Mouse (Mus musculus): ENCODE measurements around the gene Nfam1. TPM values are rescaled to one million over a fixed set of nuclear protein-coding genes. Genes with fewer than 3 reads are reported as not detected.
"Not testable (repeated sequence)": the region's sequence is repeated elsewhere in the genome, so short reads cannot be mapped to it uniquely, and the experiment has no call there.

Gene Nfam1
- 3.4 TPM in 2 replicates for polyA plus RNA-seq (2015; fragmentation: Nextera tagmentation; extraction: Ambion mirVana)

- WGBS: 50% methylated on average over 17 of the region's 17 CpGs
- Histone ChIP-seq H3K27me3 (peaks cover 40% of the 10 kb centered on the region), H3K36me3 (no peaks in the 10 kb centered on the region), H3K9me3 (no peaks in the 10 kb centered on the region), H3K4me2 (replicated peaks) (0 out of 2 replicates have a peak within 1 kb of the TSS, but pooled peaks have one; percentile 23), H3K27ac (no peak within 1 kb of the TSS), H3K4me1 (peaks cover 58% of the 10 kb centered on the region), H3K9ac (no peak within 1 kb of the TSS), H3K4me3 (no peak within 1 kb of the TSS)
- no peak for ATAC-seq (ENCODE audit: low FRiP score, low read depth)
Observed at GRCm38 (mm10) chr15:83032981-83033541, at the start of gene Nfam1. Nfam1 (minus strand) TSS chr15:83033306.

DNA sequence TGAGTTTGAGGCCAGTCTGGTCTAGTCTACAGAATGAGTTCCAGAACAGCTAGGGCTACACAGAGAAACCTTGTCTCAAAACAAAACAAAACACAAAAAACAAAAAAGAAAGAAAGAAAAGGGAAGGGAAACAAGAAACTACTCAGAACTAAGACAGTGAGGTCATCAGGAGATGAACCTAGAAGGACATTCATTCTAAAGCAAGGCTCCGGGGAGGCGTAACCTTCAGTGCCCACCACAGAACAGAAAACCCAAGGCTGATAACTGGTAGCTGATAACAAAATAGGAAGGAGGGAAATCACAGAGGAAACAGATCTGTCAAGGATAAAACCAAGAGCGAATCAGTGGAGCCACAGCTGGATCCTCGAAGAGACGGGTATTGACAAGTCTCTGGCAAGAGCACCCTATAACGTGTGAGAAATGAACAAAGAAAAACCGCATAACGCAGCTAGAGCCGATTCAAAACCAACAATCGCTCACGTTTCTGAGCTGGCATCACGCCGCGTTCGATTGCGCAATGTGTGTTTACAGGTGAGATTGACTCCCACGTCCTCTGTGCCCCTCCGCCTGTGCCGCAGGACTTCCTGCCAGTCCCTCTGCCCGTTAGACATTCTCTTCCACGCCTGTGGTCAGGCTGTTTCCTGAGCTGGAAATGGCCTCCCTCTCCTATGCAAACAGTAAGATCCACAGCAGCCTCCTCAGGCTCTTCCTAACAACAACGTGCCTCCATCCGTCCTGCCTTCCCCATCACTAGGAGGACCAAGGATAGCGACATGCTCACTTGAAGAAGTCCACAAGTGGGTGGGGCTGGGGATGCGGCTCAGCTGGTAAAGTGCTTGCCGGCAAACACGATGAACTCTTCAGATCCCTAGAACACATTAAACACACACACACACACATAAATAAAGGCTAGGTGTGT, 42.8 kb upstream of the Nfam1 start:
- H3K9ac ChIP-seq: no peak overlapping the region
- H3K4me2 ChIP-seq (replicated peaks): no peak overlapping the region
- H3K4me1 ChIP-seq: no peaks in the 10 kb centered on the region
- WGBS: 64% methylated on average over 27 of the region's 27 CpGs
- no peaks in the 10 kb centered on the region for H3K36me3 ChIP-seq
- H3K27ac ChIP-seq: no peak overlapping the region
- H3K4me3 ChIP-seq: no peak overlapping the region
- H3K27me3 ChIP-seq: peaks cover 17% of the 10 kb centered on the region
- no peaks in the 10 kb centered on the region for H3K9me3 ChIP-seq
- ATAC-seq (ENCODE audit: low FRiP score, low read depth): no peak

DNA sequence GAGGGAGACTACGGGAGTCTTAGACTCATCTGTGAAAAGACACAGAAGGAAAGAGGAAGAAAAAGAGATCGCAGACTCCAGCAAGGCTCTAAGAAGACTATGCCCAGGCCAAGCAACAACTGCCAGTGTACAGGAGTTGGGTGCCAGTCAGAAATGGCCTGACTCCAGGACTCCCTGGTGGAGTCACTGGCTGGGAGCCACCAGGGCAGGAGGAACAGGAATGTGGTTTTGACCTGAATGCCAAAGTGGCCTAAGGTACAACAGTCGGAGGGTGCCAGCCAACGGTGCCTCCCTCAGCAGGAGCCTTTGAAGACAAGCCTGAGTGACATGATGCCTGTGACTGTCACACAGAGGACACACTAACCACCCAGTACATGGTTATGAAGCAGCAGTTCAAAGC, 41.1 kb upstream of the Nfam1 start:
- Histone ChIP-seq H3K36me3 (no peaks in the 10 kb centered on the region), H3K9ac (no peak overlapping the region), H3K4me1 (peaks cover 5% of the 10 kb centered on the region; the same call in 1 of the 2 replicates), H3K4me3 (no peak overlapping the region), H3K27me3 (peaks cover 17% of the 10 kb centered on the region), H3K9me3 (no peaks in the 10 kb centered on the region), H3K27ac (no peak overlapping the region), H3K4me2 (replicated peaks) (no peak overlapping the region)
- no peak for ATAC-seq (ENCODE audit: low FRiP score, low read depth)
- 83% methylated on average over 4 of the region's 4 CpGs for WGBS

GRCm38 (mm10) chr15:83071752-83072151, 38.6 kb upstream of the Nfam1 start:
- no peaks in the 10 kb centered on the region for H3K36me3 ChIP-seq
- no peak overlapping the region for H3K27ac ChIP-seq
- ATAC-seq (ENCODE audit: low FRiP score, low read depth): no peak
- no peaks in the 10 kb centered on the region for H3K9me3 ChIP-seq
- H3K4me1 ChIP-seq: peaks cover 5% of the 10 kb centered on the region; the same call in 1 of the 2 replicates
- peaks cover 11% of the 10 kb centered on the region; the same call in 1 of the 2 replicates for H3K27me3 ChIP-seq
- H3K4me2 ChIP-seq (replicated peaks): no peak overlapping the region
- no peak overlapping the region for H3K4me3 ChIP-seq
- 87% methylated on average over 5 of the region's 5 CpGs for WGBS
- H3K9ac ChIP-seq: no peak overlapping the region

DNA sequence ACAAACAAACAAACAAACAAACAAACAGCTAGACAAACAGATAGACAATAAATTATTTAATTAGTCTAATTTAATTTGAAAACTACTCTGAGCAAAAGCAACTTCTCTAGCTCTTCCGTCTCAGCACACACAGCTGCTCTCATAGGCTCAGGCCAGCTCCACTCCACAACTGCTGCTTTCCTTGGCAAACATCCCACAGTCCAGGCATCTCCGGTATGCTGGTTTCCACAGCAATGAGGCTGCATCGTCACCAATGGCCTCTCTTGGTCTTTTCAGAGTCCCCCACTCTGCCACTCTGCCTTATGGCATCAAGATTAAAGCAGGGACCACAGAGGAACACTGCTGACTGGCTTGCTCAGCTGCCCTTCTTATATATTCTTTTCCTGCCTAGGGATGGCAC, 37.8 kb upstream of the Nfam1 start:
- WGBS: 50% methylated on average over 3 of the region's 3 CpGs
- peaks cover 4% of the 10 kb centered on the region; the same call in 1 of the 2 replicates for H3K27me3 ChIP-seq
- ATAC-seq (ENCODE audit: low FRiP score, low read depth): peak; percentile 81

DNA sequence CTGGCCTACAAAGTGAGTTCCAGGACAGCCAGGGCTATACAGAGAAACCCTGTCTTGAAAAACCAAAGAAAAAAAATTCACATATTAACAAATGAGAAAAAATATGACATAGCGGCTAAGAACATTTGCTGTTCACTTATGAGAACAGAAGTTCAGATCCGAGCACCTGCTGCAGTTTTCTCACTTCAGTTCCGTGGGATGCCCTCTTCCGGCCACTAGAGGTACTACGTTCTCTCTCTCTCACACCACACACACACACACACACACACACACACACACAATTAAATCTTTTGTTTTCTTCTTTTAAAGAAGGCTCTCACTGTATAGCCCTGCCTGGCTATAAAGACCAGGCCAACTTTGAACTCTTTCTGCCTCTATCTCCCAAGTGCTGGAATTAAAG, 35.2 kb upstream of the Nfam1 start:
- WGBS: 87% methylated on average over 5 of the region's 5 CpGs

More for the DNA sequence above, 37.8 kb upstream of the Nfam1 start:
- H3K36me3 ChIP-seq: no peaks in the 10 kb centered on the region
- H3K27ac ChIP-seq: no peak overlapping the region
- H3K9ac ChIP-seq: no peak overlapping the region
- peaks cover 5% of the 10 kb centered on the region; the same call in 1 of the 2 replicates for H3K4me1 ChIP-seq
- H3K4me3 ChIP-seq: no peak overlapping the region
- no peak overlapping the region for H3K4me2 ChIP-seq (replicated peaks)
- H3K9me3 ChIP-seq: no peaks in the 10 kb centered on the region

GRCm38 (mm10) chr15:83065543-83065942, 32.4 kb upstream of the Nfam1 start:
- no peak for ATAC-seq (ENCODE audit: low FRiP score, low read depth)
- no peak overlapping the region for H3K27ac ChIP-seq
- no peaks in the 10 kb centered on the region for H3K9me3 ChIP-seq
- WGBS: 71% methylated on average over 4 of the region's 4 CpGs
- H3K4me2 ChIP-seq (replicated peaks): no peak overlapping the region
- H3K4me1 ChIP-seq: peaks cover 10% of the 10 kb centered on the region
- no peaks in the 10 kb centered on the region for H3K36me3 ChIP-seq
- H3K27me3 ChIP-seq: no peaks in the 10 kb centered on the region; the same call in 1 of the 2 replicates
- no peak overlapping the region for H3K4me3 ChIP-seq
- no peak overlapping the region for H3K9ac ChIP-seq

More for the DNA sequence above, 35.2 kb upstream of the Nfam1 start:
- Histone ChIP-seq H3K27me3 (no peaks in the 10 kb centered on the region), H3K4me1 (peaks cover 5% of the 10 kb centered on the region; the same call in 1 of the 2 replicates), H3K9ac (no peak overlapping the region), H3K9me3 (no peaks in the 10 kb centered on the region), H3K36me3 (no peaks in the 10 kb centered on the region), H3K4me3 (no peak overlapping the region), H3K27ac (no peak overlapping the region), H3K4me2 (replicated peaks) (no peak overlapping the region)
- ATAC-seq (ENCODE audit: low FRiP score, low read depth): no peak

GRCm38 (mm10) chr15:83062582-83062981, 29.5 kb upstream of the Nfam1 start:
- H3K27ac ChIP-seq; H3K9ac ChIP-seq; H3K4me1 ChIP-seq; H3K27me3 ChIP-seq; H3K4me2 ChIP-seq (replicated peaks); H3K9me3 ChIP-seq; ATAC-seq (ENCODE audit: low FRiP score, low read depth); H3K4me3 ChIP-seq; H3K36me3 ChIP-seq: not testable (repeated sequence)
- WGBS: 93% methylated on average over 2 of the region's 2 CpGs

DNA sequence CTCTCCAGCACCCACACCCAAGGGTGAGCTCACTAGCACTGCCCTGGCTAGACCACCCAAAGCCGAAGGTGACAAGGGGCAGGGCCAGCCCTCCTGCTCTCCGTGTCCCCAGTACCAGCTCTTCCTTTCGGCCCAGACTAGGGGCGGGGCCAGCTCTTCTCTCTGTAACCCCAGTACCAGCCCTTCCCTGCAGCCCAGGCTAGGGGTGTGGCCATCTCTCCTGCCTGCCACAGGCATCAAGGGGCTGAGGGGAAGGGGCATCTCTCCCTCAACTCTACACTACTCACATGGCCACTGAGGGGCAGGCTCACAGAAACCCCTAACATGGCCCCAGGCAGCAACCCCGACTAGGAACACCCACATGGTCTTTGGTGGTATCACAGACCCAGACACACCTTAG, 28.6 kb upstream of the Nfam1 start:
- no peak overlapping the region for H3K4me3 ChIP-seq
- peaks cover 4% of the 10 kb centered on the region; the same call in 1 of the 2 replicates for H3K9me3 ChIP-seq
- peak; percentile 38 for ATAC-seq (ENCODE audit: low FRiP score, low read depth)
- WGBS: 17% methylated on average over 5 of the region's 5 CpGs
- no peak overlapping the region for H3K27ac ChIP-seq
- H3K9ac ChIP-seq: no peak overlapping the region
- H3K4me2 ChIP-seq (replicated peaks): no peak overlapping the region
- H3K36me3 ChIP-seq: no peaks in the 10 kb centered on the region
- H3K4me1 ChIP-seq: peaks cover 14% of the 10 kb centered on the region
- no peaks in the 10 kb centered on the region; the same call in 1 of the 2 replicates for H3K27me3 ChIP-seq

GRCm38 (mm10) chr15:83059233-83059660, 26.1 kb upstream of the Nfam1 start:
- no peak for ATAC-seq (ENCODE audit: low FRiP score, low read depth)
- Histone ChIP-seq H3K4me1 (peaks cover 22% of the 10 kb centered on the region), H3K9me3 (peaks cover 4% of the 10 kb centered on the region; the same call in 1 of the 2 replicates), H3K9ac (no peak overlapping the region), H3K4me2 (replicated peaks) (no peak overlapping the region), H3K27ac (no peak overlapping the region), H3K36me3 (no peaks in the 10 kb centered on the region), H3K27me3 (peaks cover 4% of the 10 kb centered on the region), H3K4me3 (no peak overlapping the region)
- WGBS: 52% methylated on average over 5 of the region's 5 CpGs

- peaks cover 29% of the 10 kb centered on the region for H3K4me1 ChIP-seq
- 71% methylated on average over 8 of the region's 8 CpGs for WGBS
- H3K36me3 ChIP-seq: no peaks in the 10 kb centered on the region
- no peak overlapping the region for H3K9ac ChIP-seq
- H3K27ac ChIP-seq: no peak overlapping the region
- ATAC-seq (ENCODE audit: low FRiP score, low read depth): no peak
- H3K4me2 ChIP-seq (replicated peaks): 0 out of 2 replicates have a peak overlapping the region, but pooled peaks have one; percentile 81
- peaks cover 5% of the 10 kb centered on the region for H3K27me3 ChIP-seq
- H3K9me3 ChIP-seq: peaks cover 4% of the 10 kb centered on the region; the same call in 1 of the 2 replicates
- no peak overlapping the region for H3K4me3 ChIP-seq
Observed at GRCm38 (mm10) chr15:83057533-83057932, 24.4 kb upstream of the Nfam1 start.

All from limb, embryonic 13.5 days (tissue).